ENCODE assay signal across 27 mouse cellular contexts in genomic region chr17:89051031-89051563, GRCm38 (mm10).
"Had no signal": no experiment of that assay in that cellular context is flagged by ENCODE, and none has a peak within 500 bp of the region (broad histone marks: within the 10 kb centered on the region; RNA-seq: fewer than 3 reads in every experiment).

No protein-coding gene starts in this region.

- H3K9ac ChIP-seq: kidney, embryonic 15.5 days; limb, embryonic 12.5 days; limb, embryonic 15.5 days; liver, embryonic 14.5 days; lung, embryonic 15.5 days; neural tube, embryonic 12.5 days; neural tube, embryonic 15.5 days had no signal

- H3K4me2 ChIP-seq: kidney, embryonic 15.5 days; limb, embryonic 12.5 days; limb, embryonic 15.5 days; liver, embryonic 11.5 days; lung, embryonic 15.5 days; midbrain, embryonic 11.5 days; neural tube, embryonic 12.5 days; neural tube, embryonic 15.5 days had no signal

- H3K9me3 ChIP-seq: kidney, embryonic 15.5 days; limb, embryonic 12.5 days; limb, embryonic 15.5 days; lung, embryonic 15.5 days; neural tube, embryonic 12.5 days; neural tube, embryonic 15.5 days had no signal

- DNase-seq: kidney, adult 8-10 months; kidney, postnatal 10 days; kidney, postnatal 4 days; left cerebral cortex, postnatal 4 days; lung, adult 18-20 months; lung, postnatal 14 days; lung, postnatal 4 days; midbrain, embryonic 14.5 days; right cerebral cortex, adult 18-20 months; right cerebral cortex, postnatal 14 days; right cerebral cortex, postnatal 4 days; thymus, adult 2 months; thymus, postnatal 14 days; thymus, postnatal 4 days had no signal

- H3K4me3 ChIP-seq: kidney, embryonic 15.5 days; layer of hippocampus, adult 2 months; left cerebral cortex, adult 2 months; limb, embryonic 12.5 days; limb, embryonic 15.5 days; lung, embryonic 15.5 days; neural tube, embryonic 12.5 days; neural tube, embryonic 15.5 days had no signal

- H3K36me3 ChIP-seq: kidney, embryonic 15.5 days; limb, embryonic 12.5 days; limb, embryonic 15.5 days; lung, embryonic 15.5 days; neural tube, embryonic 12.5 days; neural tube, embryonic 15.5 days had no signal

- H3K27me3 ChIP-seq: kidney, embryonic 15.5 days; limb, embryonic 12.5 days; limb, embryonic 15.5 days; lung, embryonic 15.5 days; neural tube, embryonic 12.5 days; neural tube, embryonic 15.5 days had no signal

- H3K4me1 ChIP-seq: kidney, embryonic 15.5 days; limb, embryonic 12.5 days; limb, embryonic 15.5 days; lung, embryonic 15.5 days; neural tube, embryonic 12.5 days; neural tube, embryonic 15.5 days had no signal

- ATAC-seq: intestine, postnatal 0 days had no signal

- H3K27ac ChIP-seq: kidney, embryonic 15.5 days; layer of hippocampus, adult 2 months; left cerebral cortex, adult 2 months; limb, embryonic 12.5 days; limb, embryonic 15.5 days; liver, embryonic 14.5 days; lung, embryonic 15.5 days; neural tube, embryonic 12.5 days; neural tube, embryonic 15.5 days; stomach, postnatal 0 days had no signal
